Mouse (Mus musculus): ENCODE results near the gene Rgl2. TPM values are rescaled to one million over a fixed set of nuclear protein-coding genes. Genes with fewer than 3 reads are reported as not detected.
"Not testable (repeated sequence)": the region's sequence is repeated elsewhere in the genome, so short reads cannot be mapped to it uniquely, and the experiment has no call there.

Gene Rgl2
- polyA plus RNA-seq, 1 experiment from 2014 or later = 69.9 TPM

- Histone ChIP-seq H3K27ac (replicated peaks) (no peak overlapping the region), H3K9ac (replicated peaks) (no peak overlapping the region), H3K9me3 (no peaks in the 10 kb centered on the region), H3K4me2 (replicated peaks) (no peak overlapping the region), H3K36me3 (peaks cover 26% of the 10 kb centered on the region), H3K4me3 (no peak overlapping the region), H3K4me1 (no peaks in the 10 kb centered on the region), H3K27me3 (peaks cover 7% of the 10 kb centered on the region; the same call in 1 of the 2 replicates)
- 0 out of 2 replicates have a peak, but pooled peaks have one; percentile 27 for ATAC-seq (ENCODE audit: low FRiP score, low read depth)
- whole genome bisulfite sequencing = 31% methylated on average over 5 of the region's 5 CpGs
These were observed 39.6 kb downstream of the Rgl2 start for GRCm38 (mm10) chr17:33968927-33969326.

- Histone ChIP-seq H3K36me3 (peaks cover 23% of the 10 kb centered on the region), H3K9me3 (no peaks in the 10 kb centered on the region), H3K4me1 (no peaks in the 10 kb centered on the region), H3K4me3 (no peak overlapping the region), H3K27ac (replicated peaks) (no peak overlapping the region), H3K4me2 (replicated peaks) (no peak overlapping the region), H3K9ac (replicated peaks) (no peak overlapping the region), H3K27me3 (peaks cover 7% of the 10 kb centered on the region; the same call in 1 of the 2 replicates)
- WGBS = 78% methylated on average over 4 of the region's 4 CpGs
- no peak for ATAC-seq (ENCODE audit: low FRiP score, low read depth)
These were observed 40.1 kb downstream of the Rgl2 start for GRCm38 (mm10) chr17:33969394-33969793.

DNA sequence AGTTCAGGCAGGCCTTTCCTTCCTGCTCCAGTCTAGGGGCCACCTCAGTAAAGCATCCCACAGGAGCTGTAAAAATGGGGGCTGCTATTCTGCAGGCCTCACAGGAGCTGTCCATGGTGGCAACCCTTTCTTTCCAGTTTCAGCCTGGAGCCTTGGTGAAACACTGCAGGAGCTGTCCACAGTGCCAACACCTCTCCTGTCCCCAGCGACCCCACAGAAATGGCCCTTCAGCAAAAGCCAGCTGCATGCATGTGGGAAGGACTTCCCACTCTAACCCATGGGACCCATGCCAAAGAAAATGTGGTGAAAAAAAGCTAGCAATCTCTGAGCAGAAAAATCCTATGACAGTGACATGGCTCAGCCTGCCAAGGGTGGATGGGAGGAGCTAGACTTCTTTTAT lies 43.3 kb downstream of the Rgl2 start:
- Histone ChIP-seq H3K4me1 (no peaks in the 10 kb centered on the region), H3K27me3 (peaks cover 34% of the 10 kb centered on the region), H3K36me3 (no peaks in the 10 kb centered on the region), H3K27ac (replicated peaks) (no peak overlapping the region), H3K9me3 (no peaks in the 10 kb centered on the region), H3K9ac (replicated peaks) (no peak overlapping the region), H3K4me3 (no peak overlapping the region), H3K4me2 (replicated peaks) (no peak overlapping the region)
- ATAC-seq (ENCODE audit: low FRiP score, low read depth) = no peak
- WGBS = 19% methylated on average over 1 of the region's 1 CpGs

DNA sequence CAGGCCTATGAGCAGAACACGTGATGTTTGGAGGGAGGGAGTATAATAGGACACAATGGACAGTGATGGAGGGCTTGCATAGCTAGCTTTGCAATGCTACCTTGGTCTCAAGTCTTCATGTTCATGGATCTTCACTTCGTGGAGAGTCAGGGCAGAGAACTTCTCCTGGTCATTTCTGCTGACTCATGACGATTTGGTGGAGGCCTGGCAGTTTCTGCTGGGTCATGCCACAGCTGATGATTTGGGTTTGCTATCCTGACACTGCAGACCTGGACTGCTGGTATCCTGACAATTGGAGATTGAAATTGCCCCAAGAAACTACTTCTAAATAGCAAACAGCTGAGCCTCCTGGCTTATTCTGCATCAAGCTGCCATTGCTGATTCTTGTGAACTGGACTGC lies 44.2 kb downstream of the Rgl2 start:
- Histone ChIP-seq H3K27me3 (peaks cover 43% of the 10 kb centered on the region), H3K4me2 (replicated peaks) (no peak overlapping the region), H3K9me3 (no peaks in the 10 kb centered on the region), H3K9ac (replicated peaks) (no peak overlapping the region), H3K27ac (replicated peaks) (no peak overlapping the region), H3K36me3 (no peaks in the 10 kb centered on the region), H3K4me3 (no peak overlapping the region), H3K4me1 (peaks cover 4% of the 10 kb centered on the region)
- 71% methylated on average over 3 of the region's 3 CpGs for WGBS
- ATAC-seq (ENCODE audit: low FRiP score, low read depth) = no peak

DNA sequence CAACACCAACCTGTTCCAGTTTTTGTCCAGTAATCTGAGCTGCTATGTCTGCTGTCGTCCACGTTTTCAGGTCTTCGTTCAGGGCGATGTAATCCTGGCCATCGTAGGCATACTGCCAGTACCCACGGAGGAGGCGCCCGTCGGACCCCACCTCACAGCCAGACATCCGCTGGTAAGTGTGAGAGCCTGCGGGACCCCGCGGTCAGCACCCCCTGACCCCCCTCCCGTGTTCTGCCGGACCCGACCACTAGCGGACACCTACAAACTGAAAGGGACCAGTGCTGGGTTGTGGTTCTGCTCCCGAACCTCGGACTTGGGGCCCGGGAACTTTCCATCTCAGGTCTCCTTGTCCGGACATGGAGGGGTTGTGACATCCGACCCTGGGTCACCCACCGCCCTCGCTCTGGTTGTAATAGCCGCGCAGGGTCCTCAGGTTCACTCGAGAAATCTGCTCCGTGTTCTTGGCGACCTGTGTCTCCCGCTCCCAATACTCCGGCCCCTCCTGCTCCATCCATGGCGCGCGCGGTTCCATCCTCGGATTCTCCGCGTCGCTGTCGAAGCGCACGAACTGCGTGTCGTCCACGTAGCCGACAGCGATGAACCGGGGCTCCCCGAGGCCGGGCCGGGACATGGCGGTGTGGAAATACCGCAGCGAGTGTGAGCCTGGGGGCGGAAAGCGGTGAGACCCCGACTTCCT lies 48.7 kb downstream of the Rgl2 start:
- H3K27ac ChIP-seq (replicated peaks) = no peak overlapping the region
- H3K9me3 ChIP-seq = no peaks in the 10 kb centered on the region
- ATAC-seq (ENCODE audit: low FRiP score, low read depth) = no peak
- H3K4me2 ChIP-seq (replicated peaks) = peak overlapping the region; percentile 52
- H3K9ac ChIP-seq (replicated peaks) = peak overlapping the region; percentile 8
- H3K4me1 ChIP-seq = peaks cover 15% of the 10 kb centered on the region
- WGBS = 3% methylated on average over 57 of the region's 57 CpGs
- peak overlapping the region; percentile 33 for H3K4me3 ChIP-seq
- H3K36me3 ChIP-seq = no peaks in the 10 kb centered on the region
- peaks cover 56% of the 10 kb centered on the region for H3K27me3 ChIP-seq

- Histone ChIP-seq H3K4me3 (peak overlapping the region; percentile 33), H3K9me3 (no peaks in the 10 kb centered on the region), H3K27me3 (peaks cover 56% of the 10 kb centered on the region), H3K4me1 (peaks cover 15% of the 10 kb centered on the region), H3K4me2 (replicated peaks) (peak overlapping the region; percentile 52), H3K9ac (replicated peaks) (peak overlapping the region; percentile 8), H3K27ac (replicated peaks) (no peak overlapping the region), H3K36me3 (no peaks in the 10 kb centered on the region)
- WGBS = 0% methylated on average over 17 of the region's 17 CpGs
- ATAC-seq (ENCODE audit: low FRiP score, low read depth) = no peak
These were observed 49.3 kb downstream of the Rgl2 start for GRCm38 (mm10) chr17:33978631-33979031.

DNA sequence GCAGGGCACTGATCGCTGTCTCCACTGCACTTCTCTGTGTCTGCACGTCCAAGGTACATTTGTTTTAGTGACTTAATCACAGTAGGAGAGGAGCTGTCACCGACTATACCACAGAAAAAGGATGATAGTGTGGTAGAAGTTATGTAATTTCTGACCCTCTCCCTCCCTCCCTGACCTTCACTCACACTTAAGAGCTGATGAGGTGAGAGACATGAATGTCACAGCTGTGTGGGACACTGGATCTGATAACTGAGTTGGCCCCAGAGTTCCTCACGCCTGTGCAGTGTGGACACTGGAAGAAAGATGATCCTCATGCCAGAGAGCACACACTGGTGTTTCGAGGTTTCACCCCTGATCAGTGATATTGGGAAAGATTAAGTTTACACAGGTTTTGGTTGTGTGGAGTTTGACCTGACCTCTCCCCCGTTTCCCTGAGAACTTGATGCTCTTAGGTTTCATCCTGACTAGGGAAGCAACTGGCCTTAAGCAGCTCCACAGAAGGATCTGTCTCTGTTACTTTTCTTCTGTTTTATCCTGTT lies 50.2 kb downstream of the Rgl2 start:
- Histone ChIP-seq H3K9me3 (no peaks in the 10 kb centered on the region), H3K27ac (replicated peaks) (no peak overlapping the region), H3K36me3 (no peaks in the 10 kb centered on the region), H3K4me1 (peaks cover 15% of the 10 kb centered on the region), H3K4me3 (no peak overlapping the region), H3K9ac (replicated peaks) (no peak overlapping the region), H3K27me3 (peaks cover 56% of the 10 kb centered on the region), H3K4me2 (replicated peaks) (no peak overlapping the region)
- WGBS = 77% methylated on average over 6 of the region's 6 CpGs
- no peak for ATAC-seq (ENCODE audit: low FRiP score, low read depth)

GRCm38 (mm10) chr17:33980181-33981035 lies 51.1 kb downstream of the Rgl2 start:
- H3K9ac ChIP-seq (replicated peaks) = no peak overlapping the region
- WGBS = 83% methylated on average over 19 of the region's 19 CpGs
- peaks cover 47% of the 10 kb centered on the region for H3K27me3 ChIP-seq
- ATAC-seq (ENCODE audit: low FRiP score, low read depth) = peak; percentile 17; the same call in 1 of the 2 replicates
- H3K4me2 ChIP-seq (replicated peaks) = no peak overlapping the region
- 0 out of 2 replicates have a peak overlapping the region, but pooled peaks have one; percentile 9 for H3K4me3 ChIP-seq
- H3K9me3 ChIP-seq = no peaks in the 10 kb centered on the region
- H3K27ac ChIP-seq (replicated peaks) = no peak overlapping the region
- H3K36me3 ChIP-seq = no peaks in the 10 kb centered on the region
- peaks cover 15% of the 10 kb centered on the region for H3K4me1 ChIP-seq

DNA sequence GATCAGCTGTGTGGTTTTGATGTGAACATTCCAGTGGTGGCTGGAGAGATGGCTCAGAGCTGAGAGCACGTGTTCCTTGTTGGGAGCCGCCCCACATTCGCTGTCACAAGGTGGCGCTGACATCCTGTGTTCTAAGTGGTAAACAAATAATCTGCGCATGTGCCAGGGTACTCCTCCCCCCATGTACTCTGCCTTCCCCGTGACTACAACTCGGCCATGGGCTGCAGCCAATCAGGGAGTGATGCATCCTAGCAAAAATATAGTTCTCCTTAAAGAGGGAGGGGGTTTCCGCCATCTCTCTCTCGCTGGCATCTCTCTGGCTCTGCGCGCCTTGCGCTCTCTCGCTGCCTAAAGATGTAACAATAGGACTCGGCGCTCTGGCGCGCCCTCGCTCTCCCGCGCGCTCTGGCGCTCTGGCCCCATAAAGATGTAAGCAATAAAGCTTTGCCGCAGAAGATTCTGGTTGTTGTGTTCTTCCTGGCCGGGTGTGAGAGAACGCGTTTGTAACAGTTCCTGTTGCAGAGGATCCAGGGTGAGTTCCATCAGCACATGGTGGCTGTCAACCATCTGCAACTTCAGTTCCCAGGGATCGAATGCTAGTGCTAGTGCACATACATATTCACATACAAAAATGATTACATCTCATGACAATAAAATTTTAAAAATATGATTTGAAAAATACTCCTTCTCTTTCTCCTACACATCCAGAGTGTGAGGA lies 52.0 kb downstream of the Rgl2 start:
- Histone ChIP-seq H3K4me2 (replicated peaks) (peak overlapping the region; percentile 74), H3K9ac (replicated peaks) (peak overlapping the region; percentile 62), H3K27ac (replicated peaks) (peak overlapping the region; percentile 92), H3K4me1 (peaks cover 15% of the 10 kb centered on the region), H3K27me3 (peaks cover 42% of the 10 kb centered on the region), H3K4me3 (peak overlapping the region; percentile 54)
- under 1% methylated on average over 27 of the region's 27 CpGs for WGBS
- H3K36me3 ChIP-seq, H3K9me3 ChIP-seq: not testable (repeated sequence)
- peak; percentile 95 for ATAC-seq (ENCODE audit: low FRiP score, low read depth)

DNA sequence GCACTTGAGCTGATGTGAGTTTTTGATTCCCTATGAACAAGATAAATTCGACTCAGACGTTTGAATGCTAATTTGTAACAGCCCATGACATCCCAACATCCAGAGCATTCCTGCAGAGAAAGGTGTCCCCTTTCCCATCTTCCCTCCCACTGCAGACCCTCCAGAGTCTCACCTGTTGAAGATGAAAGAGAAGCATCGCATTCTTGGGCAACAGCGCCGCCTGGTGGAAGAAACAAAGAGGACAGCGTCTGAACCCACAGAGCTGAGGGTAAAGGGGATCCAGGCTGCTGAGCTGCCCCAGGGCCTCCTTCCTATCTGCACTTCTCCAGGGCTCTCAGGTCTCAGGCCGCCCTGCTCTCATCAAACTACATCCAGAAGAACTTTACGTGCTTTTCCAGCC lies 52.8 kb downstream of the Rgl2 start:
- Histone ChIP-seq H3K27me3 (peaks cover 34% of the 10 kb centered on the region), H3K4me1 (peaks cover 15% of the 10 kb centered on the region), H3K4me3 (peak overlapping the region; percentile 54; the same call in 1 of the 2 replicates), H3K4me2 (replicated peaks) (peak overlapping the region; percentile 74)
- not testable (repeated sequence) for H3K9me3 ChIP-seq; H3K27ac ChIP-seq (replicated peaks); ATAC-seq (ENCODE audit: low FRiP score, low read depth); H3K36me3 ChIP-seq; H3K9ac ChIP-seq (replicated peaks)
- WGBS = 10% methylated on average over 8 of the region's 8 CpGs
